Mouse (Mus musculus) MEL (cell line): ENCODE results near the gene Ypel5. TPM values are rescaled to one million over a fixed set of nuclear protein-coding genes. Genes with fewer than 3 reads are reported as not detected.

Experiments used
- DNase-seq: peaks from one replicate; pipeline ENCODE4 v3.0.0; 2011; ENCODE audit warnings: low read depth, low spot score
- H3K27ac ChIP-seq: 2 replicates; pipeline ENCODE4 v1.5.1; 2012; ENCODE audit warnings: low read depth, mild to moderate bottlenecking, control low read depth, low read length, moderate library complexity; ENCODE audit not compliant: control insufficient read depth
- H3K27me3 ChIP-seq, 2 experiments: fragments of 150-350 bp in 1 of 2; sonication (generic) in 1 of 2; 2 replicates each; pipeline ENCODE4 v1.6.1; 2012; ENCODE audit warnings: low read length in 2 of 2, mild to moderate bottlenecking in 2 of 2, improper control_type of control experiment in 1 of 2, moderate library complexity in 1 of 2; ENCODE audit not compliant: insufficient read depth in 2 of 2, control insufficient read depth in 1 of 2
- H3K36me3 ChIP-seq, 2 experiments: 2 replicates each; pipeline ENCODE4 v1.6.1; 2012 to 2014; ENCODE audit warnings: low read length in 2 of 2, improper control_type of control experiment in 1 of 2, inconsistent platforms in 1 of 2, mild to moderate bottlenecking in 1 of 2; ENCODE audit not compliant: insufficient read depth in 2 of 2, control insufficient read depth in 1 of 2
- H3K4me1 ChIP-seq, 2 experiments: fragments of 150-350 bp in 1 of 2; sonication (generic) in 1 of 2; 2 replicates each; pipeline ENCODE4 v1.6.1; 2012; ENCODE audit warnings: low read length in 2 of 2, improper control_type of control experiment in 1 of 2, mild to moderate bottlenecking in 1 of 2; ENCODE audit not compliant: insufficient read depth in 2 of 2, control insufficient read depth in 1 of 2
- H3K4me3 ChIP-seq, 2 experiments: fragments of 150-350 bp in 1 of 2; sonication (generic) in 1 of 2; 2 replicates each; pipeline ENCODE4 v1.5.1; 2012; ENCODE audit warnings: low read depth in 2 of 2, low read length in 2 of 2, mild to moderate bottlenecking in 2 of 2, moderate library complexity in 2 of 2, control low read depth in 1 of 2, improper control_type of control experiment in 1 of 2; ENCODE audit not compliant: control insufficient read depth in 1 of 2, insufficient read depth in 1 of 2
- H3K79me2 ChIP-seq: 2 replicates; pipeline ENCODE4 v1.6.1; 2012; ENCODE audit warnings: mild to moderate bottlenecking, low read length, moderate library complexity; ENCODE audit not compliant: control insufficient read depth, poor library complexity, insufficient read depth
- H3K9ac ChIP-seq: 2 replicates; pipeline ENCODE4 v1.6.1; 2012; ENCODE audit warnings: low read depth, mild to moderate bottlenecking, control low read depth, low read length, moderate library complexity; ENCODE audit not compliant: control insufficient read depth, poor library complexity, severe bottlenecking
- H3K9me3 ChIP-seq: fragments of 150-350 bp; sonication (generic); replicated peaks from 2 replicates; pipeline ENCODE4 v1.6.1; 2012; ENCODE audit warnings: mild to moderate bottlenecking, low read length, improper control_type of control experiment, moderate library complexity; ENCODE audit not compliant: insufficient read depth
- BHLHE40 ChIP-seq: IDR thresholded peaks from 2 replicates; pipeline ENCODE4 v1.6.1; 2012; ENCODE audit warnings: low read depth, mild to moderate bottlenecking, inconsistent platforms, low read length, improper control_type of control experiment, borderline replicate concordance
- CTCF ChIP-seq, 3 experiments: IDR thresholded peaks in 2 of 3; conservative IDR thresholded peaks in 1 of 3; 2 replicates each; pipeline ENCODE4 v1.5.1; 2011 to 2012; ENCODE audit warnings: low read length in 3 of 3, low read depth in 2 of 3, mild to moderate bottlenecking in 2 of 3, improper control_type of control experiment in 1 of 3, inconsistent platforms in 1 of 3, mixed read lengths in 1 of 3, moderate library complexity in 1 of 3; ENCODE audit not compliant: control insufficient read depth in 1 of 3, insufficient read depth in 1 of 3, poor library complexity in 1 of 3, severe bottlenecking in 1 of 3
- E2F4 ChIP-seq: IDR thresholded peaks from 2 replicates; pipeline ENCODE4 v1.6.1; 2011; ENCODE audit warnings: low read depth, low read length, improper control_type of control experiment, borderline replicate concordance
- EP300 ChIP-seq, 2 experiments: IDR thresholded peaks; 2 replicates each; pipeline ENCODE4 v1.6.1; 2011; ENCODE audit warnings: improper control_type of control experiment in 2 of 2, low read length in 2 of 2, low read depth in 1 of 2, mild to moderate bottlenecking in 1 of 2
- GABPA ChIP-seq: IDR thresholded peaks from 2 replicates; pipeline ENCODE4 v1.6.1; 2012; ENCODE audit warnings: low read depth, mild to moderate bottlenecking, inconsistent platforms, low read length, improper control_type of control experiment, moderate library complexity
- KAT2A ChIP-seq: conservative IDR thresholded peaks from 2 replicates; pipeline ENCODE4 v1.6.1; 2012; ENCODE audit warnings: low read depth, low read length, improper control_type of control experiment, inconsistent platforms
- MAFK ChIP-seq: IDR thresholded peaks from 2 replicates; pipeline ENCODE4 v1.6.1; 2011; ENCODE audit warnings: low read depth, mild to moderate bottlenecking, low read length, improper control_type of control experiment, borderline replicate concordance
- MAZ ChIP-seq: IDR thresholded peaks from 2 replicates; pipeline ENCODE4 v1.6.1; 2012; ENCODE audit warnings: low read depth, mild to moderate bottlenecking, inconsistent platforms, low read length, improper control_type of control experiment
- MYB ChIP-seq: IDR thresholded peaks from 2 replicates; pipeline ENCODE4 v1.6.1; 2011; ENCODE audit warnings: mild to moderate bottlenecking, low read depth, low read length, improper control_type of control experiment
- NRF1 ChIP-seq: IDR thresholded peaks from 2 replicates; pipeline ENCODE4 v1.6.1; 2014; ENCODE audit warnings: low read depth, mild to moderate bottlenecking, inconsistent platforms, low read length, improper control_type of control experiment, moderate library complexity; ENCODE audit not compliant: poor library complexity, insufficient read depth, severe bottlenecking
- POLR2A ChIP-seq, 2 experiments: IDR thresholded peaks; 2 replicates each; pipeline ENCODE4 v1.6.1; 2011 to 2012; ENCODE audit warnings: low read length in 2 of 2, mild to moderate bottlenecking in 2 of 2, control low read depth in 1 of 2, improper control_type of control experiment in 1 of 2, low read depth in 1 of 2, moderate library complexity in 1 of 2; ENCODE audit not compliant: control insufficient read depth in 1 of 2, insufficient read depth in 1 of 2, poor library complexity in 1 of 2
- POLR2AphosphoS2 ChIP-seq: IDR thresholded peaks from 2 replicates; pipeline ENCODE4 v1.6.1; 2011; ENCODE audit warnings: low read length, improper control_type of control experiment
- POLR2AphosphoS5 ChIP-seq: IDR thresholded peaks from 2 replicates; pipeline ENCODE4 v1.6.1; 2012; ENCODE audit warnings: low read depth, borderline replicate concordance, mild to moderate bottlenecking, inconsistent platforms, low read length, moderate library complexity, mixed read lengths
- RAD21 ChIP-seq: IDR thresholded peaks from 2 replicates; pipeline ENCODE4 v1.6.1; 2011; ENCODE audit warnings: mild to moderate bottlenecking, low read depth, low read length, improper control_type of control experiment
- SMC3 ChIP-seq: IDR thresholded peaks from 2 replicates; pipeline ENCODE4 v1.6.1; 2011; ENCODE audit warnings: low read depth, low read length, improper control_type of control experiment
- TAL1 ChIP-seq: IDR thresholded peaks from 2 replicates; pipeline ENCODE4 v1.6.1; 2012; ENCODE audit warnings: mild to moderate bottlenecking, inconsistent platforms, low read length, moderate library complexity, mixed read lengths
- TBP ChIP-seq: IDR thresholded peaks from 2 replicates; pipeline ENCODE4 v1.8.0; 2011; ENCODE audit warnings: low read depth, low read length, improper control_type of control experiment
- TCF12 ChIP-seq: IDR thresholded peaks from 2 replicates; pipeline ENCODE4 v1.6.1; 2014; ENCODE audit warnings: low read depth, mild to moderate bottlenecking, inconsistent platforms, low read length, improper control_type of control experiment, moderate library complexity
- USF1 ChIP-seq: IDR thresholded peaks from 2 replicates; pipeline ENCODE4 v1.6.1; 2014; ENCODE audit warnings: low read depth, mild to moderate bottlenecking, inconsistent platforms, low read length, improper control_type of control experiment, moderate library complexity
- USF2 ChIP-seq, 2 experiments: IDR thresholded peaks; 2 replicates each; pipeline ENCODE4 v1.6.1; 2011 to 2012; ENCODE audit warnings: improper control_type of control experiment in 2 of 2, low read length in 2 of 2, borderline replicate concordance in 1 of 2, inconsistent platforms in 1 of 2, low read depth in 1 of 2, mild to moderate bottlenecking in 1 of 2; ENCODE audit not compliant: insufficient read depth in 1 of 2
- ZC3H11A ChIP-seq: IDR thresholded peaks from 2 replicates; pipeline ENCODE4 v1.6.1; 2012; ENCODE audit warnings: low read depth, mild to moderate bottlenecking, inconsistent platforms, low read length, improper control_type of control experiment
- polyA plus RNA-seq, 2 experiments: library from polyadenylated mRNA; stranded (reverse) in 1 of 2; unstranded in 1 of 2; fragments of >175 nt in 1 of 2; fragments of >200 nt in 1 of 2; gene quantifications; 2 replicates each; pipeline versions ENCODE4 v1.2.1 to v1.2.4; 2012; ENCODE audit warnings: low replicate concordance in 2 of 2, low read depth in 1 of 2; ENCODE audit not compliant: insufficient read length in 2 of 2, insufficient read depth in 1 of 2, missing spikeins in 1 of 2
- total RNA-seq: library from RNA; depleted of rRNA; stranded (reverse); fragments of 300-350 nt; gene quantifications from 2 replicates; pipeline ENCODE4 v1.2.3, GENCODE M21; 2012

Gene Ypel5
- total and polyA plus RNA-seq, 3 experiments: 9.2 to 80.4 (median 15.5) TPM

DNA sequence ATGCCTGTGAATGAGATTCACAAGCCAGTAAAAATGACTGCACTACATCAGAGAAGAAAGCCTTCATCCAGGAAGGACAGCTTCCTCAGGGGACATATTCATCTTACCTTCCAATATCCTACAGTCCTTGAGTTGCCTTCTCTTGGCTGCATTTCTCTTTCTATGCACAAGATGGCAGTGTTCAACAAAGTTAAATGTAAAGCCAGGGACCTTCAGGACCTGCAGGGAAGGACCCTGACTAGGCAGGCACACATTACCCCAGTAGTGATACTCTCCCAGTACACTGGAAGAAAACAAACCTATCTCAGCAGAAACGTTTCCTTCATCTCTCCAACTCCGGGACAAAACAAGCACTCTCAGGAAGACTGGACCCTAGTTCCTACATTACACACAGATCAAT lies 38.4 kb upstream of the Ypel5 start:
- Histone ChIP-seq H3K9ac (no peak overlapping the region), H3K27me3 (no peaks in the 10 kb centered on the region; a peak in 1 of 4 replicates), H3K79me2 (no peaks in the 10 kb centered on the region), H3K4me3 (no peak overlapping the region), H3K9me3 (no peaks in the 10 kb centered on the region), H3K27ac (no peak overlapping the region), H3K4me1 (no peaks in the 10 kb centered on the region)
- peak; percentile 58 for DNase-seq
- TF ChIP-seq SMC3 (peak; percentile 58), RAD21 (peak; percentile 67), MAFK (no peak), CTCF (IDR thresholded peaks at IDR 0.05 in 2 of 3, conservative IDR thresholded peaks at IDR 0.05 in 1 of 3; ENCODE audit: control insufficient read depth in 1 of 3, insufficient read depth in 1 of 3, low read depth in 2 of 3, low read length in 3 of 3, poor library complexity in 1 of 3, severe bottlenecking in 1 of 3) (peak; percentile 19 to 66 (median 63); a peak in 5 of 6 replicates), ZC3H11A (peak; percentile 42)
- TF ChIP-seq, all 39 proteins: peak for 4
- no peaks in the 10 kb centered on the region for H3K36me3 ChIP-seq

GRCm38 (mm10) chr17:72809942-72810654 lies 26.2 kb upstream of the Ypel5 start:
- no peak overlapping the region for H3K9ac ChIP-seq
- H3K27me3 ChIP-seq: peaks cover 2% of the 10 kb centered on the region in 2 experiments; a peak in 2 of 4 replicates
- no peak for DNase-seq
- no peak overlapping the region for H3K27ac ChIP-seq
- no peak overlapping the region for H3K4me3 ChIP-seq
- no peaks in the 10 kb centered on the region for H3K9me3 ChIP-seq
- TF ChIP-seq BHLHE40: no peak
- TF ChIP-seq POLR2AphosphoS5: no peak
- TF ChIP-seq RAD21: no peak
- no peak for TF ChIP-seq USF1
- TF ChIP-seq EP300 (IDR thresholded peaks at IDR 0.05; ENCODE audit: low read depth in 1 of 2, low read length in 2 of 2): no peak
- H3K4me1 ChIP-seq: no peaks in the 10 kb centered on the region
- H3K36me3 ChIP-seq: no peaks in the 10 kb centered on the region
- no peaks in the 10 kb centered on the region for H3K79me2 ChIP-seq

- Histone ChIP-seq H3K4me1 (no peaks in the 10 kb centered on the region), H3K9ac (no peak overlapping the region), H3K27me3 (peaks cover 0 to 2% of the 10 kb centered on the region in 2 experiments; a peak in 3 of 4 replicates), H3K36me3 (no peaks in the 10 kb centered on the region), H3K27ac (no peak overlapping the region), H3K9me3 (no peaks in the 10 kb centered on the region), H3K4me3 (no peak overlapping the region), H3K79me2 (no peaks in the 10 kb centered on the region)
- peak; percentile 51 for DNase-seq
- TF ChIP-seq TBP: no peak
- TF ChIP-seq BHLHE40: no peak
- no peak for TF ChIP-seq MAFK
- TF ChIP-seq GABPA: no peak
- peak; percentile 62 for TF ChIP-seq SMC3
- no peak for TF ChIP-seq TCF12
- TF ChIP-seq POLR2AphosphoS2: no peak
- TF ChIP-seq MAZ: no peak
- no peak for TF ChIP-seq E2F4
- no peak for TF ChIP-seq TAL1
- TF ChIP-seq MYB: no peak
- TF ChIP-seq NRF1: no peak
- TF ChIP-seq POLR2A (IDR thresholded peaks at IDR 0.05; ENCODE audit: control insufficient read depth in 1 of 2, insufficient read depth in 1 of 2, low read depth in 1 of 2, low read length in 2 of 2, poor library complexity in 1 of 2): no peak
- no peak for TF ChIP-seq KAT2A
- TF ChIP-seq USF1: no peak
- TF ChIP-seq USF2 (IDR thresholded peaks at IDR 0.05; ENCODE audit: borderline replicate concordance in 1 of 2, insufficient read depth in 1 of 2, low read depth in 1 of 2, low read length in 2 of 2): no peak
- peak; percentile 37; the same call in 1 of the 2 replicates for TF ChIP-seq ZC3H11A
These were observed 22.6 kb upstream of the Ypel5 start for GRCm38 (mm10) chr17:72813419-72814315.
